Mouse (Mus musculus): ENCODE data around the gene Mbnl2.

Mbnl2 gene

GRCm38 (mm10) chr14:120441256-120441655 is 165.8 kb downstream of the Mbnl2 start:
- no peak for DNase-seq

- DNase-seq, result no peak
These were observed 166.4 kb downstream of the Mbnl2 start for GRCm38 (mm10) chr14:120441836-120442235.

GRCm38 (mm10) chr14:120454221-120454620 is 178.8 kb downstream of the Mbnl2 start:
- no peak for DNase-seq

- no peak for DNase-seq
These were observed 188.7 kb downstream of the Mbnl2 start for GRCm38 (mm10) chr14:120463938-120464727.

- DNase-seq, result no peak
These were observed 191.3 kb downstream of the Mbnl2 start for GRCm38 (mm10) chr14:120466816-120467215.

GRCm38 (mm10) chr14:120469126-120469790 is 193.8 kb downstream of the Mbnl2 start:
- peak; percentile 41 for DNase-seq

GRCm38 (mm10) chr14:120476186-120476697 is 200.8 kb downstream of the Mbnl2 start:
- DNase-seq, result no peak

GRCm38 (mm10) chr14:120477288-120477981 is 202.0 kb downstream of the Mbnl2 start:
- peak; percentile 99 for DNase-seq

- peak; percentile 98 for DNase-seq
These were observed 202.6 kb downstream of the Mbnl2 start, which contains the start of gene Rap2a for GRCm38 (mm10) chr14:120477982-120478568. Gene Rap2a, plus strand, starts transcription at chr14:120478444.

GRCm38 (mm10) chr14:120478641-120479341 is 203.3 kb downstream of the Mbnl2 start:
- DNase-seq, result no peak

GRCm38 (mm10) chr14:120480341-120480900 is 205.0 kb downstream of the Mbnl2 start:
- no peak for DNase-seq

- DNase-seq, result no peak
These were observed 205.5 kb downstream of the Mbnl2 start for GRCm38 (mm10) chr14:120480927-120481326.

Measured in kidney, postnatal 14 days (tissue).